Mouse (Mus musculus) forebrain, embryonic 14.5 days (tissue): ENCODE measurements around the gene Lin7a. TPM values are rescaled to one million over a fixed set of nuclear protein-coding genes. Genes with fewer than 3 reads are reported as not detected.
"Not testable (repeated sequence)": the region's sequence is repeated elsewhere in the genome, so short reads cannot be mapped to it uniquely, and the experiment has no call there.

ENCODE experiments used
- ATAC-seq: fragments of 200-750 bp; cut with Nextera tagmentation; 2 replicates; pipeline ENCODE4 v1.8.0; 2017; ENCODE audit warnings: mild to moderate bottlenecking, moderate library complexity
- DNase-seq: peaks from one replicate; pipeline ENCODE4 v3.0.0-alpha.2; 2015; ENCODE audit warnings: low spot score
- H3K27ac ChIP-seq: fragments of 300-500 bp; sonication (generic); 2 replicates; pipeline ENCODE4 v1.5.1; 2014; ENCODE audit warnings: low read depth, mild to moderate bottlenecking, control low read depth, low read length, moderate library complexity
- H3K27me3 ChIP-seq: fragments of 300-500 bp; sonication (generic); replicated peaks from 2 replicates; pipeline ENCODE4 v1.6.1; 2014; ENCODE audit warnings: low read length, control low read depth, mixed read lengths; ENCODE audit not compliant: control insufficient read depth, insufficient read depth
- H3K36me3 ChIP-seq: fragments of 300-500 bp; sonication (generic); 2 replicates; pipeline ENCODE4 v1.6.1; 2014; ENCODE audit warnings: low read length, control low read depth; ENCODE audit not compliant: control insufficient read depth, insufficient read depth
- H3K4me1 ChIP-seq: fragments of 300-500 bp; sonication (generic); 2 replicates; pipeline ENCODE4 v1.6.1; 2014; ENCODE audit warnings: antibody characterized with exemption, low read length, control low read depth; ENCODE audit not compliant: control insufficient read depth, insufficient read depth
- H3K4me2 ChIP-seq: fragments of 300-500 bp; sonication (generic); 2 replicates; pipeline ENCODE4 v1.6.1; 2014; ENCODE audit warnings: mild to moderate bottlenecking, control low read depth, low read length
- H3K4me3 ChIP-seq: fragments of 300-500 bp; sonication (generic); 2 replicates; pipeline ENCODE4 v1.5.1; 2014; ENCODE audit warnings: low read depth, low read length, control low read depth
- H3K9ac ChIP-seq: fragments of 300-500 bp; sonication (generic); 2 replicates; pipeline ENCODE4 v1.6.1; 2014; ENCODE audit warnings: mild to moderate bottlenecking, low read length, control low read depth, moderate library complexity
- H3K9me3 ChIP-seq: fragments of 300-500 bp; sonication (generic); replicated peaks from 2 replicates; pipeline ENCODE4 v1.6.1; 2016; ENCODE audit warnings: low read length, control low read depth, mixed read lengths; ENCODE audit not compliant: control insufficient read depth
- WGBS: fragments of 180-500 bp; shearing (Covaris S2); extraction: QIAGEN DNeasy Blood & Tissue Kit; methylation state at CpG from one replicate; pipeline ENCODE4 v1.1.7; 2014; 5-methylcytosine and 5-hydroxymethylcytosine counted together
- polyA plus RNA-seq: library from polyadenylated mRNA; unstranded; fragments of >200 nt; fragmentation: Nextera tagmentation; extraction: Ambion mirVana; gene quantifications from 2 replicates; pipeline ENCODE4 v1.2.1, GENCODE M21; 2014

Lin7a gene
- polyA plus RNA-seq, 1 experiment from 2014 or later: 9.1 TPM

GRCm38 (mm10) chr10:107240446-107240845 is 31.0 kb upstream of the Lin7a start:
- no peak for DNase-seq
- 89% methylated on average over 1 of the region's 1 CpGs for WGBS
- H3K9me3 ChIP-seq: no peaks in the 10 kb centered on the region
- H3K9ac ChIP-seq: no peak overlapping the region
- no peaks in the 10 kb centered on the region for H3K4me1 ChIP-seq
- ATAC-seq: no peak
- no peaks in the 10 kb centered on the region for H3K27me3 ChIP-seq
- no peak overlapping the region for H3K4me2 ChIP-seq
- no peak overlapping the region for H3K4me3 ChIP-seq
- no peak overlapping the region for H3K27ac ChIP-seq
- H3K36me3 ChIP-seq: no peaks in the 10 kb centered on the region

GRCm38 (mm10) chr10:107240986-107241385 is 30.5 kb upstream of the Lin7a start:
- Histone ChIP-seq H3K4me2 (no peak overlapping the region), H3K9me3 (no peaks in the 10 kb centered on the region), H3K9ac (no peak overlapping the region), H3K27me3 (no peaks in the 10 kb centered on the region), H3K27ac (no peak overlapping the region), H3K4me3 (no peak overlapping the region), H3K4me1 (no peaks in the 10 kb centered on the region), H3K36me3 (no peaks in the 10 kb centered on the region)
- ATAC-seq: no peak
- WGBS: 96% methylated on average over 3 of the region's 3 CpGs
- DNase-seq: no peak

- no peak overlapping the region for H3K4me3 ChIP-seq
- H3K4me2 ChIP-seq: no peak overlapping the region
- ATAC-seq: no peak
- H3K27ac ChIP-seq: no peak overlapping the region
- H3K4me1 ChIP-seq: no peaks in the 10 kb centered on the region
- no peaks in the 10 kb centered on the region for H3K9me3 ChIP-seq
- DNase-seq: no peak
- no peaks in the 10 kb centered on the region for H3K27me3 ChIP-seq
- H3K36me3 ChIP-seq: no peaks in the 10 kb centered on the region
- H3K9ac ChIP-seq: no peak overlapping the region
Observed at GRCm38 (mm10) chr10:107241406-107241805, 30.1 kb upstream of the Lin7a start.

DNA sequence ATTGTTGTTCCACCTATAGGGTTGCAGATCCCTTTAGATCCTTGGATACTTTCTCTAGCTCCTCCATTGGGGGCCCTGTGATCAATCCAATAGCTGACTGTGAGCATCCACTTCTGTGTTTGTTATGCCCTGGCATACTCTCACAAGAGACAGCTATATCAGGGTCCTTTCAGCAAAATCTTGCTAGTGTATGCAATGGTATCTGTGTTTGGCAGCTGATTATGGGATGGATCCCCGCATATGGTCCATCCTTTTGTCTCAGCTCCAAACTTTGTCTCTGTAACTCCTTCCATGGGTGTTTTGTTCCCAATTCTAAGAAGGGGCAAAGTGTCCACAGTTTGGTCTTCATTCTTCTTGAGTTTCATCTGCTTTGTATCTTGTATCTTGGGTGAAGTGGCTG is 29.5 kb upstream of the Lin7a start:
- DNase-seq, H3K9me3 ChIP-seq, H3K36me3 ChIP-seq, H3K4me2 ChIP-seq, ATAC-seq, H3K4me1 ChIP-seq, H3K9ac ChIP-seq, H3K27ac ChIP-seq, H3K27me3 ChIP-seq, H3K4me3 ChIP-seq: not testable (repeated sequence)
- 97% methylated on average over 1 of the region's 1 CpGs for WGBS

DNA sequence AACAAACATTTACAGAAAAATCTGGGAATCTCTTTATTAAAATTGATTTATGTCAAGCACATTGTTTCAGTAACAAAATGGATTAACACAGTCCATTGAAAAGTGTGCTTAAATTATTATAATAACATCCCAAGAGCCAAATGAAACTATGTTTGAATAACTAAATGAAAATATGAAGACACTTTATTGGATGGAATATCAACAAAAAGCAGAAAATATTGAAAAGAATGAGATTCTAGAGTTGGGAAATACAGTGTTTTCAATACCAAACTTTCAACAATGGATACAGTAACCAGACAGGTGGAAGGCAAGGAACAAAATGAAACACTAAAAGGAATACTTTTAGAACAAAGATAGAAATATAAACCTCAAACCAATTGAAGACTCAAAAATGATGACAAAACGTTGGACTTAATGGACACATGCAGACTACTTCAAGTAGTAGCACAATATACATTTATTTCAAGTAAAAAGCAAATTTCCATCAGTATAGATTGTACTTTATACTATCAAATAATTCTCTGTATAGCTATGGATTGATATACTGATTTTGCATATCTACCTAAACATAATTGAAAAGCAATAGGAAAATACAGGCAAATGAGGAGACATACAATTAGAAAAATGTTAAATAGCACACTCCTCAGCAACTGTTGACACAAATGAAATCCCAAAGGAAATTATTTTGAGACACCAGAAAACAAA is 28.6 kb upstream of the Lin7a start:
- Histone ChIP-seq H3K9me3 (no peaks in the 10 kb centered on the region), H3K4me2 (no peak overlapping the region), H3K9ac (no peak overlapping the region), H3K36me3 (no peaks in the 10 kb centered on the region), H3K4me1 (no peaks in the 10 kb centered on the region), H3K27me3 (no peaks in the 10 kb centered on the region), H3K4me3 (no peak overlapping the region), H3K27ac (no peak overlapping the region)
- no peak for ATAC-seq
- DNase-seq: no peak
- 80% methylated on average over 1 of the region's 1 CpGs for WGBS

GRCm38 (mm10) chr10:107244211-107244610 is 27.3 kb upstream of the Lin7a start:
- Histone ChIP-seq H3K4me1 (no peaks in the 10 kb centered on the region), H3K27ac (no peak overlapping the region), H3K9ac (no peak overlapping the region), H3K27me3 (no peaks in the 10 kb centered on the region), H3K36me3 (no peaks in the 10 kb centered on the region), H3K4me3 (no peak overlapping the region), H3K4me2 (no peak overlapping the region), H3K9me3 (no peaks in the 10 kb centered on the region)
- DNase-seq (no peak), ATAC-seq (no peak)
- 84% methylated on average over 2 of the region's 2 CpGs for WGBS

DNA sequence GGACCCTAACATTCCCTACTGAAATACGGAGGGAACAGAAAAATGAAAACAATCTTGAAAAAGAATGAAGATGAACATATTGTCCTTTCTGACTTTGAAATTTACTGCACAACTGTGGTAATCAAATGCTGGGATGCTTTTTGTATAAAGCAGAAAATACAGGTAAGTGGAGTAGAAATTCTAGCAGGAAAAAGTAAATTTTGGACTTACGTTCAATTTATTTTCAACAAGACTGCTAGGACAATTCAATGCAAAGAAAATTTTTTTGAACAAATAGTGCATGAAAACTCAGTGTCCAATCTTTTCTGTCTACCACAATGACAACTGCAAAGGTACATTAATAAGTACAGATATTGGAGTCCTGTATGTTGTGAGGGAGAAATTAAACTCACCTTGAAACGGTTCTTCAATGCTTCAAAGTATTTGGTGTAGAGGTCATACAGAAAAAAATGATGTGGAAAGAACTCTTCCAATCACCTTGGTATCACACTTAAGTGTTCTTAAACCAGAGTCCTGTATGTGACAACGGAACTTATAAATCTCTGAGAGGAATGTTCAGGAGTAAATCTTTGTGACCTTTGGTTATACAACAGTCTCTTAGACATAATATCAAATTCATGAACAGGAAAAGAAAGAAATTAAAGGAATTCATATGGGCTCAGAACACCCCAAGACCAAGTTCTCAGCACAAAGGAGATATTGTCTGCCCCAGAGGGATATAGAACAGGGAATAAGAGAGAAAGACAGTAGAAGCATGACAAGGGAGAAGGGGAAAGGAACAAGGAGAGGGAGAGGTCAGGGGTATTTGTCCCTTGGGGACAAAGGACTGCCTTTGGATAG is 26.6 kb upstream of the Lin7a start:
- no peak overlapping the region for H3K9ac ChIP-seq
- WGBS: 92% methylated on average over 4 of the region's 4 CpGs
- ATAC-seq: no peak
- H3K27ac ChIP-seq: no peak overlapping the region
- H3K9me3 ChIP-seq: no peaks in the 10 kb centered on the region
- H3K36me3 ChIP-seq: no peaks in the 10 kb centered on the region
- H3K4me1 ChIP-seq: no peaks in the 10 kb centered on the region
- no peak for DNase-seq
- H3K27me3 ChIP-seq: no peaks in the 10 kb centered on the region
- no peak overlapping the region for H3K4me3 ChIP-seq
- H3K4me2 ChIP-seq: no peak overlapping the region

GRCm38 (mm10) chr10:107245531-107245840 is 26.0 kb upstream of the Lin7a start:
- 64% methylated on average over 2 of the region's 2 CpGs for WGBS
- H3K27ac ChIP-seq: no peak overlapping the region
- H3K9me3 ChIP-seq: no peaks in the 10 kb centered on the region
- H3K4me2 ChIP-seq: no peak overlapping the region
- no peaks in the 10 kb centered on the region for H3K27me3 ChIP-seq
- no peaks in the 10 kb centered on the region for H3K36me3 ChIP-seq
- H3K4me1 ChIP-seq: no peaks in the 10 kb centered on the region
- no peak for ATAC-seq
- DNase-seq: no peak
- no peak overlapping the region for H3K9ac ChIP-seq
- no peak overlapping the region for H3K4me3 ChIP-seq

GRCm38 (mm10) chr10:107245961-107246460 is 25.5 kb upstream of the Lin7a start:
- no peak overlapping the region for H3K27ac ChIP-seq
- no peaks in the 10 kb centered on the region for H3K4me1 ChIP-seq
- H3K4me2 ChIP-seq: no peak overlapping the region
- H3K9ac ChIP-seq: no peak overlapping the region
- WGBS: 92% methylated on average over 2 of the region's 2 CpGs
- no peak for ATAC-seq
- no peaks in the 10 kb centered on the region for H3K27me3 ChIP-seq
- no peak overlapping the region for H3K4me3 ChIP-seq
- H3K36me3 ChIP-seq: no peaks in the 10 kb centered on the region
- no peaks in the 10 kb centered on the region for H3K9me3 ChIP-seq
- no peak for DNase-seq
